Mouse (Mus musculus) E14TG2a.4 (cell line): ENCODE measurements around the gene Olfr655.

ENCODE experiments used
- H3K27me3 ChIP-seq: 2 replicates; pipeline ENCODE4 v1.6.1; 2014; ENCODE audit warnings: low read length, control low read depth; ENCODE audit not compliant: insufficient read depth
- H3K36me3 ChIP-seq: 2 replicates; pipeline ENCODE4 v1.6.1; 2014; ENCODE audit warnings: low read length, control low read depth; ENCODE audit not compliant: insufficient read depth
- H3K4me1 ChIP-seq: replicated peaks from 2 replicates; pipeline ENCODE4 v1.6.1; 2014; ENCODE audit warnings: low read depth, low read length, control low read depth
- H3K4me3 ChIP-seq: replicated peaks from 2 replicates; pipeline ENCODE4 v1.5.1; 2014; ENCODE audit warnings: mild to moderate bottlenecking, low read length
- H3K9me3 ChIP-seq: 2 replicates; pipeline ENCODE4 v1.6.1; 2014; ENCODE audit warnings: low read length, control low read depth
- CTCF ChIP-seq: conservative IDR thresholded peaks from 2 replicates; pipeline ENCODE4 v1.5.1; 2014; ENCODE audit warnings: low read length
- NANOG ChIP-seq: IDR thresholded peaks from 2 replicates; pipeline ENCODE4 v1.6.1; 2014; ENCODE audit warnings: borderline replicate concordance, low read length, mixed read lengths
- POU5F1 ChIP-seq: IDR thresholded peaks from 2 replicates; pipeline ENCODE4 v1.6.1; 2014; ENCODE audit warnings: low read length, borderline replicate concordance

Gene Olfr655

GRCm38 (mm10) chr7:104580846-104581245, 20.7 kb downstream of the Olfr655 start:
- Histone ChIP-seq H3K9me3 (no peaks in the 10 kb centered on the region), H3K4me3 (no peak overlapping the region), H3K27me3 (no peaks in the 10 kb centered on the region), H3K4me1 (no peaks in the 10 kb centered on the region), H3K36me3 (no peaks in the 10 kb centered on the region)
- TF ChIP-seq POU5F1 (no peak), NANOG (no peak), CTCF (no peak)

DNA sequence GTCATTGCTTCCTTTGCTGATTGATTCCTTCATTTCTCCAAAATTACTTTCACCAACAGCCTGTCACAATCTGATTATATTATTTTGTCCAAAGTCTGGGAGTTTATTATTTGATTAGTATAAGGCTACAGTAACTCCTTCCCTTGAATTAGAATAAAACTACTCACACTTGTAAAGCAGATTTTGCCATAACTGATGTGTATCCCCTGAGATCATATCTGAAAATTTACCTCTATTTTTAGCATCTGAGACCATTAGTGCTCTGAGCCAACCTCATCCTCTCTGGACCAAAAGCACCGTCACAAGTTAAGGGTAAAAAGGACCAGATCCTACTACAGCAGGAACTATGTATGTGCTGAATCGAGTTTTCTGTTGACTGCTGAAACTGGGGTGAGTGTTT, 24.6 kb downstream of the Olfr655 start, which contains the start of gene Olfr653:
Olfr653 (plus strand) TSS at position 301 of the 400 bp plus-strand sequence.
- no peaks in the 10 kb centered on the region for H3K9me3 ChIP-seq
- no peak within 1 kb of the TSS for H3K4me3 ChIP-seq
- no peaks in the 10 kb centered on the region for H3K27me3 ChIP-seq
- no peaks in the 10 kb centered on the region for H3K36me3 ChIP-seq
- TF ChIP-seq NANOG (no peak), POU5F1 (no peak), CTCF (no peak)
- no peaks in the 10 kb centered on the region for H3K4me1 ChIP-seq

DNA sequence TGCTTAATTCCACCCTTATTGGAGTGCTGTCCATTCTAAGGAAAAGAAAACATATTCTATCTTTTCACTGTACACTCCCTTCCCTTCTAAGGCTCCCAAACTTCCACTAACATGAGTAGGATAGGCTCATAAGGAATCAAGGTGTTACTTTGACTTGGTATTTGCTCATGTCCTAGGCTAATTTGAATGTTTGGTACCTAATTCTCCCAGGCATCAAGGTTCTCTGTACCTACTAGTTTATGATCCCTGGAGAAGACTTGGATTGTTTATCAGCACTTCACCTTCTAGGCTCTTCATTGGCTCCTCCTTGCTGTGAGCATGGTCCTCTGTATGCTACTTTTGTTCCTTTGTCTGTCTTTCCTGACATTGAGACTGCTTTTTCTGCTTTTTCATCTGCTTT, 41.0 kb downstream of the Olfr655 start, which contains the start of gene Olfr652:
Olfr652 (plus strand) TSS at position 301 of the 400 bp plus-strand sequence.
- no peaks in the 10 kb centered on the region for H3K27me3 ChIP-seq
- TF ChIP-seq CTCF (no peak), NANOG (no peak), POU5F1 (no peak)
- no peak within 1 kb of the TSS for H3K4me3 ChIP-seq
- H3K4me1 ChIP-seq = no peaks in the 10 kb centered on the region
- no peaks in the 10 kb centered on the region for H3K36me3 ChIP-seq
- H3K9me3 ChIP-seq = peaks cover 7% of the 10 kb centered on the region; the same call in 1 of the 2 replicates

GRCm38 (mm10) chr7:104552700-104553099, 48.9 kb downstream of the Olfr655 start:
- H3K9me3 ChIP-seq = no peaks in the 10 kb centered on the region
- no peaks in the 10 kb centered on the region for H3K4me1 ChIP-seq
- H3K27me3 ChIP-seq = no peaks in the 10 kb centered on the region
- TF ChIP-seq POU5F1 (no peak), NANOG (no peak), CTCF (no peak)
- H3K36me3 ChIP-seq = no peaks in the 10 kb centered on the region
- no peak overlapping the region for H3K4me3 ChIP-seq

GRCm38 (mm10) chr7:104549833-104550232, 51.7 kb downstream of the Olfr655 start, which contains the start of gene Olfr651:
Gene Olfr651 (plus strand): TSS chr7:104550133.
- Histone ChIP-seq H3K9me3 (no peaks in the 10 kb centered on the region), H3K27me3 (no peaks in the 10 kb centered on the region), H3K4me3 (no peak within 1 kb of the TSS), H3K4me1 (no peaks in the 10 kb centered on the region), H3K36me3 (no peaks in the 10 kb centered on the region)
- no peak for TF ChIP-seq CTCF
- no peak for TF ChIP-seq POU5F1
- TF ChIP-seq NANOG = no peak
